Mouse (Mus musculus): ENCODE results near the gene Ush1g.

Ush1g gene

DNA sequence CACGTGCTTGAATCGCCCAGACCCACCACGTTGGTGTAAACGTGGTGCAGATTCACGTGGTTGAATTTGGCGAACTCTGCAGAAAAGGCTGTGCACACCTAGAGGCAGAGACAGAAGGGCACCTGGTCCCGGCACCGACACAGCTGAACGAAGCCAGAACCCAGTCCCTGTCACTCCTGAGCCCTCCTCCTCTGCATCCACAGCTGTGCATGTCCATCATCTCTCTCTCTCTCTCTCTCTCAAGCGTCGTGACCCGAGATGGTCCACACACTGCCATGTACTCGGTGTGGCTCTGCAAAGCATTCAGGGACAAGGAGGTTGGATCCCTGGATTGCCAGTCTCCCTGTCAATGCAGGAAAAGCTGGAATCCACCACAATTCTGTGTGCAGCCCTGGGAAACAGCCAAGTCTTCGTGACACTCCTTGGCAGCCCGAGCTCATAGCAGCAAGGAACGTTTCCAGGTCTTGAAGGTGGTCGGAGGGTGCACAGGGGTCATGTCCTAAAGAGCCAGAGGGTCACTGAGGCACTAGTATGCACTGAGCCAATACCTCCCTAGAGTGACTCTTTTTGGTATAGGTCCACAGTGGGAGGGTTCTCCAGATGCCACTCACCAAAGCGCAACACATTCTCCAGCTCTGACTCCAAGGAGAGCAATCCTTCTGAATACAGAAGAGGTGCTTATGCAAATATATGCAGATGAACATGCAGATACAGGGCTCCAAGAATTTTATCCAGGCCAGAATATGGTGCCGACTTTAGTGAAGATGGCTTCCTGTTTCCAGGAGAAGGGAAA lies 35.4 kb downstream of the Ush1g start:
- DNase-seq = no peak

DNA sequence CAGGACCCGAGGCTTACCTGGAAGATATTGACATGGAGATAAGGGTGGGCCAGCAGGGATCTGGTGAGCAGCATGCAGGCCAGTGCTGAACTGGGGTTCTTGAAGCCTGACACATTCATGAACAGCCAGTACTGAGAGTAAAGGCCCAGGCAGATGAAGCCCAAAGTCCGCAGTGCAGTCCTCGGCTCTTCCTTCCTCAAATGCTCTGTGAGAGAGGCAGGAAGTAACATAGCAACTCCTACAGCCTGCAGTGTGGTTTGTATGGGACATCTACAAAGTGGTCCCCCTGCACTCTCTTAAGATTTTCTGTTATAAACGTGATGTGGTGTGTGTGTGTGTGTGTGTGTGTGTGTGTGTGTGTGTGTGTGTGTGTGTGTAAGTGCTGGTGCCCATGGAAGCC lies 36.6 kb downstream of the Ush1g start:
- no peak for DNase-seq

DNA sequence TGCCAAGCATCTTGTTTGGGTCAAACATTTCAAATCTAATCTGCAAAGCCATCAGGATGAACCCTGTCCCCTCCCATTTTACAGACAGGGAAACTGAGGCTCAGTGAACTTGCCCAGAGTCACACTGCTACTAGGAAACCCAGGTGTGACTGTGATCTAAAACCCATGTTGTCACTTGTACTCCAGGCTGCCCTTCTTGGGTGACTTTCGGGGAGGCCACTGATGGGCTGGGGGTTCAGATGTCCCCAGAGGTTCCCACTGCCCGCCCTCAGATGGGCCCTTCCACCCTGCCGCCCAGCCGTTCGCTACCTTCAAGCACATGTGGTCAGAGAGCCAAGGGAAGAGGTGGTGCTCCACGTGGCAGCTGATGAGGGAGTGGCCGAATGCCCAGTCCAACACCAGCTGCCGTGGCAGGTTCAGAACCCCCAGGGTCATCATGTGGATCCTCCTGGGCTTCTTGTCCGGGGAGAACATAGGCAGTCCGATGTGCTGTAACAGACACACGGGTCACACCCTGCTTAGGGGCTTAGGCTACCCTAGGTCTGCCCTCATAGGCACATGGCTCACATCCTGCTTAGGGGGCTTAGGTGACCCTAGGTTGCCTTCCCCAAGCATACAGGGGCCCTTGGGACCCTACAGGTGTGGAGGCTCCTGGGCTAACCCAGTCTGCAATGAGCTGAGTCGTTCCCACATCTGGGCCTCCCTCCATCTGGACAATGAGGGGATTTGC lies 37.8 kb downstream of the Ush1g start:
- no peak for DNase-seq

DNA sequence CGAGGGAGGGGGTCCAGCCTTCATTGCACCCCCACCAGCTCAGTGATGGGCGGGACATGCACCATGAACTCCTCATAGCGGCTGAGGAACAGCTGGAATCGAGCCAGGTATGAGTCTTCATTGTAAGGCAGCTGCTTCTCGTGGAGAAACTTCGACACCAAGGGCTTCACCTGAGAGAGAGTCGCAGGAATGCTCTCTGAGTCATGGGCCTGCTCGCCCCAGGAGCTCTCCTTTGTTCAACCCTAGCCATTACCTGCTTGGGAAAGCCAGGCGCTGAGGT lies 38.4 kb downstream of the Ush1g start:
- no peak for DNase-seq

DNA sequence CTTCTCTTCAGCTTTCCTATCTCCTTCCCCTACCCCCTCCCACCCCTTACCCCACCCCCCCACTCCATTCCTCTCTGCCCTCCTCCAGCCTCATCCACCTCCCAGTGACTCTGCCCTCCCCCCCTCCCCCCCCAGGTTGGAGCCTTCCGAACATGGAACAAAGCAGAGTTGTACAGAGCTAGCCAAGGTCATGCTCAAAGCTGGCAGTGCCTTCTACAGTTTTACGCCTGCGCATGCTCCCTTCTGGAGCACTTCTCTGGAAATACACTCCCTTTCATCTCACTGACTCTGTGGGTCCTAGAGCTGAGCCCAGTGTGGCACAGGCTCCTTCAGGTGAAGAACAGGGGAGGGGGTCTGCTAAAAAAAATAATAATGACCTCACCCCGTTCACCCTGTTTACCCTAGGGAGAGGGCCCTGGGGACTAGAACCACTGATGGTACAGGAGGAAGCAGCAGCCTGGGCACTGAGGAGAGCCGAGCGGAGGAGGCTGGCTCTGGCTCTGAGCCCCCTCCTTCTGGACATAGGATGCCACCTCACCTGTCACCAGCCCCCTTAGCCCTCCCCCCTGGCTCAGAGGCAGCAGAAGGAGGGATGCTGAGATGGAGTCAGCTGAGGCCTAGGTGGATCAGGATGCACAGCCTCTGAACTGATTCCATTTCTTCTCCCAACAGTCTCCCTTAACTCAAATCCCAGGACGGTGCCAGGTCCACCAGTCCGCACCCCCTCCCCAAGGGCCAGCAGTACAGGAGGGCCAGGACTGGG lies 38.9 kb downstream of the Ush1g start:
- DNase-seq = no peak

DNA sequence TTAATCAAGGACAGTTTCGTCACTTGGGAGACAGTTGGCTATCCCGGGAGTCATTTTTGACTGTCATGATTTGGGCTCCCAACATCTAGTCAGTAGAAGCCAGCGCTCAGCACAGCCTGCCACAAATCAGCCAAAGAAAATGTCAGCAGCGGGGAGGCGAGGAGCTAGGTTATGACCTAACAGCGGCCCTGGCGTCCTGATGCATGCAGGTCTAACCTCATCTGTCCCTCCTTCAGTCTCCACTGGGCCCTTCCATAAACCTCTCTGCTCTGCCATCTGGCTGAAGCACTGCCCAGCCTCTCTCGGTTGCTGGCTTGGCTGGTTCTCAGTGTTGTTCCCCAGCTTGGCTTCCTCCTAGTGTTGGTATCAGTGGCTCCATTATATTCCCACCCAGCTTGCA lies 39.5 kb downstream of the Ush1g start:
- DNase-seq = no peak

DNA sequence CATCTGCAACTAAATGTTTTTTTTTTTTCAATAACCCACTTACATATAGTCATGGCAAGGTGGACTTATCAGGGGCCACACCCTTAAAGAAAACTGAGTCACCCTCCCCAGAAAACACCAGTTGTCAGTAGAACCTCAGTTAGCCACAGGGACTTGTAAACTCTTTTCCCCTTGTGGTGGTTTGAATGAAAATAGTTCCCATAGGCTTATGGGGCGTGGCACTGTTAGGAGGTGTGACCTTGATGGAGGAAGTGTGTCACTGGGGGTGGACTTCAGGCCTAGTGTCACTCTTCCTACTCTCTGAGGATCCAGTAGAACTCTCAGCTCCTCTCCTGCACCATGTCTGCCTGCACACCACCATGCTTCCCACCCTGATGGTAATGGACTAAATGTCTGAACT lies 42.1 kb downstream of the Ush1g start:
- DNase-seq = no peak

DNA sequence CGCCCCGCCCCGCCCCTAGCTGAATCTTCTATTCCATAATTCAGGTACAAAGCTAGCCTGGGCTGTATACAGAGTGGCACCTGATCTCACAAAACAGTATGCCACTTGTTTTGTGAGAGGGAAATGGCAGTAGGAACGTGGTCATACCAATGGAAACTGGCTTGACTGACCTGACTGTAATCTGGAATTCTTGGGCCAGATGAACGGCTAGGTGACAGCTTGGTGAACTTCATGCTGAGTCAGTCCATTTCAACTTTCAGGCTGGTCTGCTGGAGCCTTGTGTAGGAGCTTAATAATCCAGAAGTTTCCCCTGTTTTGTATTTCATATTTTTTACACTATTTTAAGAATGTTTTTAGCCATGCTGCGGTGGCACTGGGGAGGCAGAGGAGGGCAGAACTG lies 43.7 kb downstream of the Ush1g start:
- DNase-seq = no peak

DNA sequence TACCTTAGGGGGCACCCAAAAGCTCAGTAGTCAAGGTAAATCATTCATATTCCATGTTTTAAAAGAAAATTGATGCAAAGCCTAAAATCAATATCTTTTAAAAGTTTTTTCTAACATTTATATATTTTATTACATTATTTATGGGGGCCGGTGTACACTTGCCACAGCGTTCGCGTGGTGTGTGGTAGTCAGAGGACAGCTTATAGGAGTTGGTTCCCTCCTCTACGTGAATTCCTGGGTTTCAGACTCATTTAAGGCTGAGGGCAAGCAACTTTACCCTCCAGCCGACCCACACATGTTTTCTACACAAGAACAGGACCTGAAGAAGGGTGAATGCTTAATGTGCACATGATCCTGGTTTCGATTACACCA lies 44.3 kb downstream of the Ush1g start:
- DNase-seq = no peak

DNA sequence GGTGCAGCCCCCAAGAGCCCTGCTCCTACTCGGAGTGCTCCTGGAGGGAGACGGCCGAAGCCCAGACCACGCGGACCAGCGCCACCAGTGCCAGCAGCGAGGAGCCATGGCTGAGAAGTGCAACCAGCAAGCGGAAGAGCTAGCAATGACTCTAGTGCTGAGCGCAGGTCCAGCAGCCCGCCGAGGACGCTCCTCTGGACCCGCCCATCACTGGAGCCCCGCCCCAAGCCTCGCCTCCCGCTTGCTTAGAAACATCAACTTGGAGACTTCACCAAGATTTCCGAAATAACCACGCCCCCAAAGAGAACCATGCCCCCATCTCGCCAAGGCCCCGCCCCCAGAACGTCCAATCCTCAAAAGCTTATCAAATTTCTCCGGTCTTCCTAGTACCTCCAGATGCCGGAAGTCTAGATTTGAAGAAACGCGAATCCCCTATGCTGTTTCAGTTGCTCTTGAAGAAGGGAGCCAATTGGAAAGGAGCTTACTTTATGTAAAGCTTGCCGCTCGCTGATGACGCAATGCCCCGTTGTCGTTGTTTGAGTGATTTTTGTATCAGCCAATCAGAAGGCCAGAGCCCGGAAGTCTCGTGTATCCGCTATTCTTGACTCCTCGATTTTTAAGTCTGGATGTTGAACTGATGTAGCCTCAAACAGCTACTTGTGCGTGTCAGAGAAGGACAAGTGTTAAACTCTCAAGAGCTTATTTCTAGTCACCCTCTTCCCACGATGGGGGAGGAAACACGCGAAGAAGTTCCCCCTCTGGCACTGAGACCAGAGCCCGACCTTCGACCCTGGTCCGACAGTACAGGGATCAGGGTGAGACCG lies 44.8 kb downstream of the Ush1g start, which contains the start of gene Fdxr:
TSS of gene Fdxr (minus strand) at position 271 of the 824 bp plus-strand sequence.
- peak; percentile 100 for DNase-seq

DNA sequence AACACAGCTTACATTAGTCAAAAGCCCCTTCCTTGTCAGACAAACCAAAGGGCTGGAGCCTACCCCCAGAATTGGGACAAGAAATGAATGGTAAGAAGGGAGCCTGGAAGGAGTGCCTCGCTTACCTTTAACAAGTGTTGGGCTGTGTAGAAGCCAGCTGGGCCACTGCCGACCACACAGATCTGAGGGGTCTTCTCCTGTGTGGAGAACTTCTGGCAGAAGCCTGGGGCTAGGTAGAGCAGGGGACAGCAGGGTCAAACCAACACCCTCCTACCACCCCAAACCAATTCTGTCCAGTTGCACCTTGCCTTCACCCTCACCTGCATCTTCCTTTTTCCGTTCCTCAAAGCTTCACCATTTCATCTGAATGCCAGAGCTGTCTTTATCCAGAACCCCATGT lies 45.9 kb downstream of the Ush1g start:
- DNase-seq = no peak

DNA sequence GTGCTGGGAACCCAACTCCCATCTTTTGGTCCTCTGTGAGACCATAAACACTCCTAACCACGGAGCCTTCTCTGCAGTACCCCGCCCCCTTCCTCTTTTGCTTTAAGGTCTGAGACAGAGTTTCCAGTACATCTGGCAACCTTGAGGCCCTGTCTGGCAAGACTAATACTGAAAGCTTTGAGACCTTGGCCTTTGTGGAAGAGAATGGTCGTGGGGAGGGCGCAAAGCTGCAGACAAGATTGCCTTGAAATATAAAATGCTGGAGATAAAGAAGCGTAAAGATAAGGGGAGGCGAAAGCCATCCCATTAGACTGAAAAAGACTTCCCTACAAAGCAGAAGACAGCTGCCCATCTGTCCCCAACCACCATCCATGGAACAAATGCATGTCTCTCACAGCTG lies 46.3 kb downstream of the Ush1g start:
- no peak for DNase-seq

DNA sequence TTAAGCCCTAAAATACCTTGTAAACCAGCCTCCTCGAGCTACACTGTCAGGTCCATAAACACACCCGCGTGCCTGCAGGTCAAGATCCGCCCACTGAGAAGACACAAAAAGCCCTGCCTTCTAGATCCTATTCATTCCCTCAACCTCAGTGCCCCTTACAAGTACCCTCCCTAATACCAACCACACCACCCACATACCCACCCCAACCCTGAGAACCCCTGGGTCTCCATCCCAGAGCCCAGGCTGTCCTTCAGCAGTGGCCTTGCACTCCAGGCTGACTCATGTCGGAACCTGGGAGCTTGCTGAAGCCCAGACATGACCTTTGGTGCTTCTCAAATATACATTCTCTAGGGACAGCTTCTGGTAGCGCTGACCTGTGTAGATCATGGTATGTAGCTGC lies 47.1 kb downstream of the Ush1g start:
- DNase-seq = no peak

DNA sequence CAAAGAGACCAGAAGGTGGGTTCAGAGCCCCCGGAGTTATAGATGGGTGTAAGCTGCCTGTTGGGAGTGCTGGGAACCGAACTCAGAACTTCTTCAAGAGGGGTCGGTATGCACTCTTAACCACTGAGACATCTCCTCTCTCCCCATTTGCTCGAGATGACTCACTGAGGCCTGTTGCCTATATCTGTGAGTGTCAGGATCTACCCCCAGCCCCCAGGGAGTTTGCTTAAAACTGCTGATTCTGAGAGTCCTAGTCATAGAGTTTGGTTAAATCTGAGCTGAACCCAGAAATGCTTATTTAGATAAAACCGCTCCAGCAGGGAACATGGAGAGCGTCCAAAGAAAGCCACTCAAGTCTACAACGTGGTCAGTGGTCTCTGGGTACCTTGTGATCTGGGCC lies 47.7 kb downstream of the Ush1g start:
- DNase-seq = no peak

DNA sequence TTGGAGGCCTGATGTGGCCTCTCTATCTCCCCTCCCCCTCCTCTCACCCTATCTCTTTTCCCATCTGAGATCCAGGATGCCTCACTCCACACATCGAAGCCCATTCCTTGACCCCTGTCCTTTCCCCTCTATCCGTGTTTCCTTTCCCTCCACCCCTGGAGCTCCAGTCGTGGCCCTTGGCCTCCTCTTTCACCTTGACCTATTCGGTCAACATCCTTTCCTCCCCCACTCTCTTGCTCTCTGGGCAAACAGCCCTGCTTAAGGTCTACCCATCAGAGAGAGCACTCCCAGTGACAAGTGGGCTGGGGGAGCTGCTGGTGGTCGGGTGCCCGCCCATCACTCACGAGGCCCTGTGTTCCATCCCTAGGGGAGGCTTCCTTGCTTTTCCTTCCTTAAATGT lies 48.1 kb downstream of the Ush1g start:
- no peak for DNase-seq

DNA sequence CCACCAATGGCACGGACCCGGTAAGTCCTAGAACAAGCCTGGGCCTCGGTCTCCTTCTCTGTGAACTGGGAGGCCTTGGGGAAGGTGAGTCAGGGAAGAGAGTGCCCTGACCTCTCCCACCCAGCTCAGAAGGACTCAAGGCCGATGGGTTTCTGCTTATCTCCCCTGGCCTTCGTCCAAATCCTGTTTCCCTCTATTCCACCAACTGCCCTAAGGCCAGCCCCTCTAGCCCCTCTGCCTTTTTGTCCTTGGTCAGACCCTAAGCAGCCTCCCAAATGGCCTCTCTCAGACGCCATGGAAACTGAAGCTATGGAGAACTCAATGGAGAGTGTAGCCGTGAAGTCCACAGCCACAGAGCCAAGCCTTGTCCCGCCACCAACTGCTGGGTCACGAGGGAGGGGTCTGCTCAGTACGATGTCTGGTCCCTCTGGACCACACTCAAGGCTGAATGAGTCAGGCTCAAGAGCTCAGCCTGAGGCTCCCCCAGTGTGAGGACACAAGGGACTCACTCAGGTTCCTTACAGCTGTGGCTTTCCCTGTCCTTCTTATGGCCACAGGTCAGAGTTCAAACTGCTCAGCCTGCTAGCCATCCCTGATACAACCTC lies 48.8 kb downstream of the Ush1g start:
- DNase-seq = no peak

DNA sequence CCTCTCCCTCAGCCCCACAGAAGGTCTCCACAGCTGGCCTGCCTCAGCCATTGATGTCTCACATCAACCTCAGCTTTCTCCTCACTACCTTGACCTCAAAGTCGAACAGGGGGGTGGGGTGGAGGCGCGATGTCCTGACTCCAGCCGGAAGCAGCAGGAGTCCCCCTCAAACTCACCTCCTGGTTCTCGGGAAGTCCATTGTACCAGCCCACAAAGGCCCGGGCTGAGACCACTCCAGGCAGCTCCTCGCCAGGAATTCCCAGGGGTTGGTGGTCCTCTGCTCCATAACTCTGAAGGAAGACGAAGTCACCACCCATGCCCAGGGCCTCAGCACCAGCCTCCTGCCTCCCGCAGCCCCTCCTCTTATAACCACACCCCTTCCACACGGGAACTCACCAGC lies 50.4 kb downstream of the Ush1g start:
- no peak for DNase-seq

DNA sequence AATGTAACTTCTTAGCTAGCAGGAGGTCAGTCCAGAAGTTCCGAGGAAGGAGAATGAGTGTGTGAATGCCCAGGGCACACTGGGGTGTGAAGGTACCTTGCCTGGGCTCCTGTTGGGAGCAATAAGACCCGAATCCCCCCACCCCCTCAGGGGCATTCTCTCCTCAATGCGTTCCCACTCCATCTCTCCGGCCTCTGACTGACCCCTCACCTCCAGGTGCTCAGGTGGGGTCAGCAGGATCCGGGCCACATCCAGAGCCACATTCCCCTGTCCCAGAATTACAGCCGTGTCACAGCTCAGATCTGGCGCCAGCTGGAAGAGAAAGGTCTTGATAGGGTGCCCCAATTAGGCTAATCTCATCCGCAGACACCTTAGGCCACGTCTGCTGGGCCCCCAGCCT lies 50.8 kb downstream of the Ush1g start:
- no peak for DNase-seq

DNA sequence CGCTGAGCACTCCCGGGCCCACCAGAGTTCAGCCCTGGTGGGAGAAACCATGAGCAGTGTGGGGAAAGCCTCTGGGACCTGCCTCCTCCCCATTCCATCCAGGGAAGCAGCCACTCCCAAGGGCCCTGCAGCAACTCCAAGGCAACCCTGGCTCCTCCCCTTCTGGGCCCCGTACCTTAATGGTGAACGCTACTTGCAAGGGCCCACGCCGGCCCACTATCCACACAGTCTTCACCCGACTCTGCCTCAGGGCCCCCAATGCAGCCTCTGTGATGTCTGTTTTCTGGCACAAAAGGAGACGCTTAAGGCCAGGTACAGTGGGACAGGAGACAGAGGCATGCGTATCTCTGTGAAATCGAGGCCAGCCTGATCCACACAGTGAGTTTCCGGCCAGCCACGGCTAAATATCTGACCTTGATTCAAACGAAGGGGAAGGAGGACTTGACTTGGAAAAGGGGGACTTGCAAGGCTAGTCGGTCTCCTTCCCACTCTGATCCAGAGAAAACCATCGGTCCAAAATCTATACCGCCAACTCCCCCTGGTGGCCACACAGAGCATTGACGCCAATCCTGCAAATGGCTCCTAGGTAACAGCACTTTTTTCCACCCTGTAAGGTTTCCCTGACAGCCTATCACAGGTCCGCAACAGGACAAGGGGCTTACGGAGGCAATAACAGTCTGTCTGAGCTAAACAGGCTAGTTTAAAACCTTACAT lies 51.5 kb downstream of the Ush1g start:
- peak; percentile 87 for DNase-seq

DNA sequence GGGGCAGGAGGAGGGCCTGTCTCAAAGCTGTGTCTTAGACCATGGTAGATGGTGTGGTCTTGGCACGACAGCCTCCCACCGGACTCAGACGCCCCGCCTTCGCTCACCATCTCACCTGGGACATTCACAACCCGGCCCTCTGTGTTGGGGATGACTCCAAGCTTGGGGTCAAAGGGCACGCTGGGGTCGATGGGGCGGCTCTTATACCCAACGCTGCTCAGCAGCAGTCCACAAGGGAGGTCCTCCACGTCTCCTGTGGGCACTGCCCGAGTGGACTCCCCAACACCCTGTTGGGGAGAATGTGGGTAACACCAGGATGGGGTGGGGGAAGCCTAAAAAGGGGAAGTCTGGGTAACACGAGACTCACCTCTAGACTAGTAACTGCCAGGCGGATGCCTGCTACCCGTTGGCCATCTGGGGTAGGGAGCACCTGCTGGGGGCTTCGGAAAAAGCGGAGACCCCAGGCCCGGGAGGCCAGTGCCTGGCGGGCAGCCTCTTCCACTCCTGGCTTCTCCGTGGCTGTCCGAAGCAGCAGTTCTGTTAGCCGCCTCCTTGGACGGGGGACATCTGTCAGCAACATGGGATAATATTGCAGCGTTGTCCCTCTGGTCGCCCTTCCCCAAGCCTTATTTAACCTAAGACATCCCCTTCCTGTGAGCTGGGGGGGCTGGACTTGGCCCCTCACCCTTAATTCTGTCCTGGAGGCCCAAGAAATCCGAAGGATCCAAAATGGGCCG lies 52.3 kb downstream of the Ush1g start:
- DNase-seq = no peak

DNA sequence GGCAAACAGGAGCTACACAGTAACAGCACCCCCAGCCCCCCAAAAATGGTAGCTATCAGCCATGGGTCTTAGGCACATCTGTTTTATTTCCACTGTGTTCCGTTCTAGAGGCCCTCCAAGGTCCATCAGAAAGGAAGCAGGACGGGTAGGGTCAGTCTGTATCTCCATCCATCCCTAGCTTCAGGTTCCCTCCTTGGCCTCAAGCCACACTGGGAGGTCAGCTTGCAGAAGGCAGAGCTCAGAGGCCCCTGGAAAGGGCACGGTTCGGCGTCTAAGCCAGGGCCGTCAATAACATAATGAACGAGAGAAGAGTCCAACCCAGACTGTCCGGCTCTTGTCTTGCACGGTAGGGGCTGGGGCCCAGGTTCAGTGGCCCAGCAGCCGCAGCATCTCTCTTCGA lies 53.9 kb downstream of the Ush1g start:
- DNase-seq = no peak
